Mouse (Mus musculus): ENCODE results near the gene Zfp951. TPM values are rescaled to one million over a fixed set of nuclear protein-coding genes. Genes with fewer than 3 reads are reported as not detected.
A peak's percentile ranks its signal among the peaks of the same experiment; 100 is the strongest.
"Not testable (repeated sequence)": the region's sequence is repeated elsewhere in the genome, so short reads cannot be mapped to it uniquely, and the experiment has no call there.

Gene Zfp951
- 2.4 and 3.4 TPM in 2 replicates for polyA plus RNA-seq (2015; fragmentation: Nextera tagmentation; extraction: Ambion mirVana)

DNA sequence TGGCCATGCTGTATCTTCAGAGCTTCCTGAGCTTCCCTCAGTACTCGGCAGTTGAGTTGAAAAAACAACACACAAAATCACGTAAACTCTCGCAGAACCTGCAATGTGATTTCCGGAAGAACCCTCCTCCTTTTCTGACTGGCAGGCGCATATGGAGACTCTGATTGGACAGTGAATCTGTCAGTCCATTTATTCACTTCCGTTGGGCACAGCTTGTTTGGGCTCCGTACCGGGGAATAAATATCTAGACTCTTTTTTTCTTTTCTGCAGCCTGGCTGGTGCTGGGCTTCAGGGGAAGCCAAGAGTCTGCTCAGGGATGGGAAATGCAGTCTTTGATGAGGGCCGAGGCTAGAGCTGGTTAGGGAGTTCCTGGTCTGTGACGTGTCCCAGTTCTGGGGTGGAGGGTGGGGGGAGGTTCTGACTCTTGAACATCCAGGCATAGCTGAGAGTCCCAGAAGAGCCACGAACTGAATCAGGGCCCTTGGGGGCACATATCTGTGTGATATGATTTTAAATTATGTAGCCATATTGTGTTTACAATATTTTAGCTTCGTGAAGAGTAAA is at the start of gene Zfp951:
Gene Zfp951 (minus strand): TSS at position 109 of the 564 bp plus-strand sequence.
- not testable (repeated sequence) for H3K4me1 ChIP-seq (replicated peaks; ENCODE audit: insufficient read depth, low read length); H3K27me3 ChIP-seq (ENCODE audit: insufficient read depth, low read length); H3K27ac ChIP-seq; H3K9me3 ChIP-seq (replicated peaks; ENCODE audit: low read length); H3K9ac ChIP-seq (ENCODE audit: low read depth, low read length); H3K4me2 ChIP-seq (ENCODE audit: low read length); H3K36me3 ChIP-seq (ENCODE audit: insufficient read depth, low read length); H3K4me3 ChIP-seq (replicated peaks; ENCODE audit: low read depth, low read length)
- DNase-seq (ENCODE audit: low spot score) (peak; percentile 60), ATAC-seq (replicated peaks; ENCODE audit: low FRiP score, low read depth) (peak; percentile 93)
- 34% methylated on average over 11 of the region's 12 CpGs for WGBS

DNA sequence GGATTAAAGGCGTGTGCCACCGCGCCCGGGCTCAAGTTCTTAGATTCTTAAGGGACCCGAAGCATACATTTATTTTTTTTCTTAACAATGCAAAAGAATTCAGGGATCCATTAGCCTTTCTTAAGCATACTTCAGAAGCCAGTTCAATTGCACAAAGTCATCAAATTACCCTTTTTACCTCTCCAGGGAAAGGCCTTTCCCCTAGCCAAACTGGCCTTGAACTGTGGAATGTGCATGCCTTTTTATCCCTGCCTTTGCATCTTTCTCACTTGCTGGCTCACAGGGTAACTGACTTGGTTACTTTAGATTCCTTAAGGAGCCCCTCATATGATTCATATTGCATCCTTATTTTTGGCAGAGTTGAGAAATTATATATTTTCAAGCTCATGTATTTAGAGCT is 46.7 kb upstream of the Zfp951 start:
- not testable (repeated sequence) for H3K36me3 ChIP-seq (ENCODE audit: insufficient read depth, low read length); H3K27me3 ChIP-seq (ENCODE audit: insufficient read depth, low read length); ATAC-seq (replicated peaks; ENCODE audit: low FRiP score, low read depth); H3K9me3 ChIP-seq (replicated peaks; ENCODE audit: low read length); DNase-seq (ENCODE audit: low spot score); H3K4me2 ChIP-seq (ENCODE audit: low read length); H3K4me1 ChIP-seq (replicated peaks; ENCODE audit: insufficient read depth, low read length); H3K9ac ChIP-seq (ENCODE audit: low read depth, low read length); H3K27ac ChIP-seq; H3K4me3 ChIP-seq (replicated peaks; ENCODE audit: low read depth, low read length)
- WGBS, result 91% methylated on average over 5 of the region's 5 CpGs

DNA sequence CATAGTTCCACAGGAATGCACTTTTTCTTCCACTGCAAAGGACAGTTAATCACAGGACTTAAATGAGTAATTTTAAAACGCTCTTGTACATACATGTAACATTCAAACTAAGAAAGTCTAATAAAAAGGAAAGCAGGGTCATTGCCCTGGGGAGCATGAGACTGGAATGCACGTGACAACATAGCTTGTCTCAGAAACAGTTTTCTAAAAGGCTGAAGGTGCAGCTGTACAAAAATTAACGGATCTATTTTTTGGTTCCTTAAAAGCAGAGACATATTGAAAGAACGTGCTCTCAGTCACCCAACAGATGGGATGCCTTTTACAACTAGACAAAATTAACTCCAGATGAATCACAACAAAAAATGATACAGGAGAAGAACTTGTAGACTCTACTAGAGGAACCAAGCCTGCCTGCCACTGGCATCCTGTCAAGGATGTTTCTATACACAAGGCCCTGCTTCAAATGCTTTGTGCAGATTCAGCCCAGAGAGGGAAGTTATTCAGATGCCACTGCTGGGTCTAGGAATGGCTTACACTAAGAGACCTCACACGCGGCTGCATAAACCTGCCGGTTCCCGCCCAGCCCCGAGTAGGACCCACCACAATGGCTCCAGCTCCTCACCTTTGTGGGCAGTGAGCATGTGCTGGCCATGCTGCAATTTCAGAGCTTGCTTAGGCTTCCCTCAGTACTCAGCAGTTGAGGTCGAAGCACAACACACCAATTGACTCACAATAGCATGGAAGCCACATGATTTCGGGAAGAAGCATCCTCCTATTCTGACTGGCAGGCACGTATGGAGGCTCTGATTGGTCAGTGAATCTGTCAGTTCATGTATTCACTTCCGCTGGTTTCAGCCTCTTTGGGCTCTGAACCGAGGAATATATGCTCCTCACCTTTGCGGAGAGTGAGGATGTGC is 567 bp downstream of the Zfp951 start:
- WGBS, result 47% methylated on average over 10 of the region's 15 CpGs
- H3K4me1 ChIP-seq (replicated peaks; ENCODE audit: insufficient read depth, low read length); H3K9ac ChIP-seq (ENCODE audit: low read depth, low read length); H3K36me3 ChIP-seq (ENCODE audit: insufficient read depth, low read length); H3K4me2 ChIP-seq (ENCODE audit: low read length); H3K27me3 ChIP-seq (ENCODE audit: insufficient read depth, low read length); H3K27ac ChIP-seq; H3K4me3 ChIP-seq (replicated peaks; ENCODE audit: low read depth, low read length); H3K9me3 ChIP-seq (replicated peaks; ENCODE audit: low read length): not testable (repeated sequence)
- DNase-seq (ENCODE audit: low spot score) (peak; percentile 2), ATAC-seq (replicated peaks; ENCODE audit: low FRiP score, low read depth) (peak; percentile 69)

DNA sequence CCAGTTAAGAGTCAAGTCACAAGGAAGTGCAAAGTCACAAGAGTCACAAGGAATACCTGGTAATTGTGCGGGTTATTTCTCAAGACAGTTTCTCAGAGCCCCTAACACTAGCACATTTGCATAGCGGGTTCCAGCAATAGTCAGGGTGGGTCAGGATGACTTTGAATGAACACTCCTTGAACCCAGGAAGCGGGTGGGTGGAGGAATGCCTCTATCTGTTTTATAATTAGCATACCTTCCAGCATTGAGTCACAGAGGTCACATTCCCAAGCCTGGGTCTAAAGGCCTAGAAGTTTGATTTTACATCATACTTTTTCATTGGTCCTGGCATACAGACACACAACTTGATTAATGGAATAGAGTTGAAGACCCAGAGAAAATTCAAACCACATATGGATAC is 5.3 kb downstream of the Zfp951 start:
- not testable (repeated sequence) for H3K9ac ChIP-seq (ENCODE audit: low read depth, low read length); H3K36me3 ChIP-seq (ENCODE audit: insufficient read depth, low read length); H3K4me3 ChIP-seq (replicated peaks; ENCODE audit: low read depth, low read length); H3K9me3 ChIP-seq (replicated peaks; ENCODE audit: low read length); DNase-seq (ENCODE audit: low spot score); H3K27ac ChIP-seq; H3K4me1 ChIP-seq (replicated peaks; ENCODE audit: insufficient read depth, low read length); H3K4me2 ChIP-seq (ENCODE audit: low read length); H3K27me3 ChIP-seq (ENCODE audit: insufficient read depth, low read length); ATAC-seq (replicated peaks; ENCODE audit: low FRiP score, low read depth)
- WGBS, result 87% methylated on average over 3 of the region's 3 CpGs

DNA sequence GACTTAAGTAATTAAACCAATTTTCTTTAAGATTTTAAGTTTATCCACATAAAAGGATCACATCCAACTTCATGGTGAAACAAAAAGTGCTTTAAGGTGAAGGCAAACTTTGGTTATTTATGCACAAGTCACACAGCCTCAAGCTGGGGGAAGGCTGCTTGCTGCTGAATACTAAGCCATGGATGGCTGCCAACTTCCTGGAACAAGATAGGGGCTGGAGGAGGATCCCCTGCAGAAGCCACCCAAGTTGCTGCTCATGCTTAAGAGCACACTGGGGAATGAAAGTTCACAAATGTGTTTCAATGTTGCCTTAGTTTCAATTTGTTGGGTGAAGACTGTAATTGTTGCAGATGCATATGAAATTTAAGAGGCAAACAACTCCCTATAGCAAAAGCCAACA is 26.5 kb downstream of the Zfp951 start:
- no peak for ATAC-seq (replicated peaks; ENCODE audit: low FRiP score, low read depth)

DNA sequence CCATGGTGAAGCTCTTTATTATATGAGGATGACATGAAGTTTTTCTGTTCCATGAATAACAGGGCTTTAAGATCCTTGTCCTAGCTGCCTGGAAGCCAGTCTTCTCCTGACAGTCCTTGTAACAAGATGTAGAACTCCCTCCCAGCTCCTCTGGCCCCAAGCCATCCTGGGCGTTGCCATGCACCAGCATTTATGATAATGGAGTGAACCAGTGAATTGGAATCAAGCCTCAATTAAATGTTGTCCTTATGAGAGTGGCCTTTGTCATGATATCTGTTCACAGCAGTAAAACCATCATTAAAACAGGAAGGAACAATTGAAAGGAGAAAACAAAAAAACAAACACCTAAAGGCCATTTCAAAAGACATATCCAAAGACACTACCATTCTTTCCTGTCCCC is 30.3 kb downstream of the Zfp951 start:
- no peaks in the 10 kb centered on the region for H3K27me3 ChIP-seq (ENCODE audit: insufficient read depth, low read length)
- no peak overlapping the region for H3K4me3 ChIP-seq (replicated peaks; ENCODE audit: low read depth, low read length)
- no peak overlapping the region for H3K9ac ChIP-seq (ENCODE audit: low read depth, low read length)
- no peak overlapping the region for H3K4me2 ChIP-seq (ENCODE audit: low read length)
- DNase-seq (ENCODE audit: low spot score), result no peak
- TF ChIP-seq CTCF (IDR thresholded peaks at IDR 0.05; ENCODE audit: low read depth), result no peak
- no peak for ATAC-seq (replicated peaks; ENCODE audit: low FRiP score, low read depth)
- H3K27ac ChIP-seq, result no peak overlapping the region
- 65% methylated on average over 1 of the region's 1 CpGs for WGBS
- H3K4me1 ChIP-seq (replicated peaks; ENCODE audit: insufficient read depth, low read length), result no peaks in the 10 kb centered on the region
- no peaks in the 10 kb centered on the region for H3K36me3 ChIP-seq (ENCODE audit: insufficient read depth, low read length)
- H3K9me3 ChIP-seq (replicated peaks; ENCODE audit: low read length), result no peaks in the 10 kb centered on the region; the same call in 1 of the 2 replicates

More for the DNA sequence above, 26.5 kb downstream of the Zfp951 start:
- H3K4me2 ChIP-seq (ENCODE audit: low read length), result no peak overlapping the region
- H3K9me3 ChIP-seq (replicated peaks; ENCODE audit: low read length), result no peaks in the 10 kb centered on the region; the same call in 1 of the 2 replicates
- no peaks in the 10 kb centered on the region for H3K36me3 ChIP-seq (ENCODE audit: insufficient read depth, low read length)
- no peak overlapping the region for H3K27ac ChIP-seq
- TF ChIP-seq CTCF (IDR thresholded peaks at IDR 0.05; ENCODE audit: low read depth), result no peak
- no peak overlapping the region for H3K4me3 ChIP-seq (replicated peaks; ENCODE audit: low read depth, low read length)
- DNase-seq (ENCODE audit: low spot score), result no peak
- no peaks in the 10 kb centered on the region for H3K27me3 ChIP-seq (ENCODE audit: insufficient read depth, low read length)
- no peaks in the 10 kb centered on the region for H3K4me1 ChIP-seq (replicated peaks; ENCODE audit: insufficient read depth, low read length)
- H3K9ac ChIP-seq (ENCODE audit: low read depth, low read length), result no peak overlapping the region

DNA sequence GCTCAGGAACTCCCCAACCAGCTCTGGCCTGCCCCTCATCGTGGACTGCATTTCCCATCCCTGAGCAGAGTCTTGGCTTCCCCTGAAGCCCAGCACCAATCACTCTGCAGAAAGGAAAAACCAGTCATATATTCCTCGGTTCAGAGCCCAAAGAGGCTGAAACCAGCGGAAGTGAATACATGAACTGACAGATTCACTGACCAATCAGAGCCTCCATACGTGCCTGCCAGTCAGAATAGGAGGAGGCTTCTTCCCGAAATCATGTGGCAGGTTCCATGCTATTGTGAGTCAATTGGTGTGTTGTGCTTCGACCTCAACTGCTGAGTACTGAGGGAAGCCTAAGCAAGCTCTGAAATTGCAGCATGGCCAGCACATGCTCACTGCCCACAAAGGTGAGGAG is 89.7 kb downstream of the Zfp951 start:
- not testable (repeated sequence) for H3K4me2 ChIP-seq (ENCODE audit: low read length); H3K27me3 ChIP-seq (ENCODE audit: insufficient read depth, low read length); H3K36me3 ChIP-seq (ENCODE audit: insufficient read depth, low read length); H3K9me3 ChIP-seq (replicated peaks; ENCODE audit: low read length); H3K4me1 ChIP-seq (replicated peaks; ENCODE audit: insufficient read depth, low read length); H3K4me3 ChIP-seq (replicated peaks; ENCODE audit: low read depth, low read length); H3K9ac ChIP-seq (ENCODE audit: low read depth, low read length); DNase-seq (ENCODE audit: low spot score); H3K27ac ChIP-seq; ATAC-seq (replicated peaks; ENCODE audit: low FRiP score, low read depth)
- 79% methylated on average over 6 of the region's 6 CpGs for WGBS

Other genes with a start within 250 kb of the Zfp951 start
- gene Abcg3, start 122.6 kb upstream of the Zfp951 start, polyA plus RNA-seq (2015; fragmentation: Nextera tagmentation; extraction: Ambion mirVana), result 0.78 and 1.1 TPM in 2 replicates